Mouse (Mus musculus) megakaryocyte, embryonic 14.5 days (primary cell): Measurements from ENCODE around the gene Adamts15. TPM values are rescaled to one million over a fixed set of nuclear protein-coding genes. Genes with fewer than 3 reads are reported as not detected.

ENCODE experiments used
- H3K27me3 ChIP-seq: replicated peaks from 2 replicates; pipeline ENCODE3; 2012; ENCODE audit warnings: inconsistent platforms
- H3K36me3 ChIP-seq: replicated peaks from 2 replicates; pipeline ENCODE3; 2012; ENCODE audit warnings: low read length, inconsistent platforms, mixed read lengths
- H3K4me1 ChIP-seq: 2 replicates; pipeline ENCODE4 v1.6.1; 2012; ENCODE audit warnings: inconsistent platforms
- H3K4me3 ChIP-seq: replicated peaks from 2 replicates; pipeline ENCODE3; 2012; ENCODE audit warnings: moderate library complexity, mild to moderate bottlenecking, inconsistent platforms
- H3K9me3 ChIP-seq: 2 replicates; pipeline ENCODE4 v1.6.1; 2012; ENCODE audit warnings: inconsistent platforms
- FLI1 ChIP-seq: IDR thresholded peaks from 2 replicates; pipeline ENCODE4 v1.6.1; 2012; ENCODE audit warnings: low read length, inconsistent platforms, mixed read lengths
- GATA1 ChIP-seq: IDR thresholded peaks from 3 replicates; pipeline ENCODE4 v1.6.1; 2012; ENCODE audit warnings: mixed read lengths, low read length, inconsistent platforms, borderline replicate concordance
- polyA plus RNA-seq: library from polyadenylated mRNA; stranded (reverse); fragments of >175 nt; gene quantifications from 2 replicates; pipeline ENCODE4 v1.2.3, GENCODE M21; 2012; ENCODE audit warnings: low replicate concordance; ENCODE audit not compliant: insufficient read depth

The Adamts15 gene
- polyA plus RNA-seq, 1 experiment, result 0.07 TPM

DNA sequence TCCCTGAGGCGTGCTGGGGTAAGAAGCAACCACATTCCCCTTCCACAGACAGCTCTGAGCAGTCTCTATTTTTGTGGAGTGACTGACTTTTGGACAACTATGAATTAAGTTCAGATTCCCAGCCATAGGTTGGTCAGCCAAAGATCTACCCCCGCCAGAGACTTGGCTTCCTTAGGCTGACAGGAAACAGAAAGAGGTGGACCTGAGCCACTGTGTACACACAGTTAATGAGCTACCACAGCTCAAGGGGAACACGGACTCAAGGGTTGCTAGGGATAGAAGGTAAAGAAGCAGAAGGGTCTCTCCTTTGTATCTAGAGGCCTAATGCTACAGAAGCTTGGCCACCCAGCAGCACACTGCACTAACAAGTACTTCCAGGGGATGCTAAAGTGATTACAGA, 10.1 kb downstream of the Adamts15 start:
- Histone ChIP-seq H3K9me3 (no peaks in the 10 kb centered on the region), H3K36me3 (no peaks in the 10 kb centered on the region), H3K4me3 (no peak overlapping the region), H3K4me1 (no peaks in the 10 kb centered on the region), H3K27me3 (peaks cover 6% of the 10 kb centered on the region)
- TF ChIP-seq GATA1, result no peak
- no peak for TF ChIP-seq FLI1

- H3K9me3 ChIP-seq, result no peaks in the 10 kb centered on the region
- peaks cover 6% of the 10 kb centered on the region for H3K27me3 ChIP-seq
- H3K4me1 ChIP-seq, result no peaks in the 10 kb centered on the region
- no peak overlapping the region for H3K4me3 ChIP-seq
- H3K36me3 ChIP-seq, result no peaks in the 10 kb centered on the region
- TF ChIP-seq GATA1, result no peak
- TF ChIP-seq FLI1, result no peak
Measured at GRCm38 (mm10) chr9:30910491-30910890, 11.8 kb downstream of the Adamts15 start.

GRCm38 (mm10) chr9:30908973-30909372, 13.3 kb downstream of the Adamts15 start:
- H3K27me3 ChIP-seq, result peaks cover 4% of the 10 kb centered on the region
- H3K4me1 ChIP-seq, result no peaks in the 10 kb centered on the region
- no peaks in the 10 kb centered on the region for H3K9me3 ChIP-seq
- H3K4me3 ChIP-seq, result no peak overlapping the region
- no peaks in the 10 kb centered on the region for H3K36me3 ChIP-seq
- TF ChIP-seq GATA1 (no peak), FLI1 (no peak)

- no peaks in the 10 kb centered on the region for H3K4me1 ChIP-seq
- TF ChIP-seq GATA1, result no peak
- TF ChIP-seq FLI1, result no peak
- H3K9me3 ChIP-seq, result no peaks in the 10 kb centered on the region
- no peaks in the 10 kb centered on the region for H3K36me3 ChIP-seq
- peaks cover 4% of the 10 kb centered on the region for H3K27me3 ChIP-seq
- H3K4me3 ChIP-seq, result no peak overlapping the region
Measured at GRCm38 (mm10) chr9:30908296-30908690, 14.0 kb downstream of the Adamts15 start.

- Histone ChIP-seq H3K9me3 (no peaks in the 10 kb centered on the region), H3K4me1 (no peaks in the 10 kb centered on the region), H3K36me3 (no peaks in the 10 kb centered on the region), H3K4me3 (no peak overlapping the region), H3K27me3 (peaks cover 4% of the 10 kb centered on the region)
- no peak for TF ChIP-seq GATA1
- no peak for TF ChIP-seq FLI1
Measured at GRCm38 (mm10) chr9:30907677-30908295, 14.5 kb downstream of the Adamts15 start.

- no peak overlapping the region for H3K4me3 ChIP-seq
- no peaks in the 10 kb centered on the region for H3K4me1 ChIP-seq
- no peak for TF ChIP-seq GATA1
- no peak for TF ChIP-seq FLI1
- H3K27me3 ChIP-seq, result peaks cover 4% of the 10 kb centered on the region
- H3K36me3 ChIP-seq, result no peaks in the 10 kb centered on the region
- H3K9me3 ChIP-seq, result peaks cover 11% of the 10 kb centered on the region
Measured at GRCm38 (mm10) chr9:30906426-30906825, 15.8 kb downstream of the Adamts15 start.

GRCm38 (mm10) chr9:30905861-30906260, 16.4 kb downstream of the Adamts15 start:
- Histone ChIP-seq H3K27me3 (peaks cover 4% of the 10 kb centered on the region), H3K9me3 (peaks cover 17% of the 10 kb centered on the region), H3K36me3 (no peaks in the 10 kb centered on the region), H3K4me1 (no peaks in the 10 kb centered on the region), H3K4me3 (no peak overlapping the region)
- TF ChIP-seq FLI1 (no peak), GATA1 (no peak)

- Histone ChIP-seq H3K27me3 (no peaks in the 10 kb centered on the region), H3K36me3 (no peaks in the 10 kb centered on the region), H3K4me3 (no peak overlapping the region), H3K4me1 (no peaks in the 10 kb centered on the region), H3K9me3 (peaks cover 22% of the 10 kb centered on the region)
- TF ChIP-seq FLI1 (no peak), GATA1 (no peak)
Measured at GRCm38 (mm10) chr9:30903266-30903665, 19.0 kb downstream of the Adamts15 start.

DNA sequence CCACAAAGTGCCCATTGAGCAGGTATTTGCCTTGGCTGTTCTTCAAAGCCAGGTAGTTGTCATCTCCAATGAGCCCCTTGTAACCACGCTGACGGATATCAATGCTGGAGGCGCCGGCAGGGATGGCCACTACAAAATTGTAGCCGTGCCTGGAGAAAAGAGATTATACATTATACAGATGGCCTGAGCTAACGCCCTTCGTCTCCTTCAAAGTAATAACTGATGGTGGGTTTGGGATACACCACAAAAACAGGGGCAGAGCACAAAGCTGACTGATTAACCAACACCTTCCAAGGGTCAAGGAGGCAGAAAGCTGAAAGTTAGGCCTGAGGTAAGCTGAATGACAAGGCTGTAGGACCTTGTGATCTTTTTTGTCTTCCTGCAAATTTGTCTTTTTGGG, 19.6 kb downstream of the Adamts15 start:
- Histone ChIP-seq H3K9me3 (peaks cover 22% of the 10 kb centered on the region), H3K4me1 (no peaks in the 10 kb centered on the region), H3K4me3 (no peak overlapping the region), H3K27me3 (no peaks in the 10 kb centered on the region), H3K36me3 (no peaks in the 10 kb centered on the region)
- no peak for TF ChIP-seq GATA1
- no peak for TF ChIP-seq FLI1

- Histone ChIP-seq H3K36me3 (no peaks in the 10 kb centered on the region), H3K27me3 (no peaks in the 10 kb centered on the region), H3K4me3 (no peak overlapping the region), H3K4me1 (no peaks in the 10 kb centered on the region), H3K9me3 (peaks cover 22% of the 10 kb centered on the region)
- TF ChIP-seq GATA1 (no peak), FLI1 (no peak)
Measured at GRCm38 (mm10) chr9:30902152-30902551, 20.1 kb downstream of the Adamts15 start.

DNA sequence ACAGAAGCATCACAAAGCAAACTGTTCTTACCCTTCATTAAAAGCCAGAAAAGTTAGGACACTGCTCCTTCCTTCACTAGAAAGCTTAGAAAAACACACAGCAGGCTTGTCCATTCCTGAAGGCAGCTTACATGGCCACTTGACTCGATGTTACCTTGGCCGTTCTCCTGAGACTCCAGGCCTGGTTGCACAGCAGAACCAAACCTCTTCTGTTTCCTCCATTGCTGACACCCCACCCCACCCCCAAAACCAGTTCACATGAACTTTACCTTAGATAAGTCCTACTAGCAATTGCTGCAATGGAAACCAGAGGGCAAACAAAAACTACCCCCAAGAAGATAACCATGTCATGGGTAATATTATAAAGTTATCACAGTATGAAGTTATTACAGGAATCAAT, 25.1 kb downstream of the Adamts15 start:
- H3K9me3 ChIP-seq, result peaks cover 18% of the 10 kb centered on the region
- no peak for TF ChIP-seq FLI1
- TF ChIP-seq GATA1, result no peak
- no peak overlapping the region for H3K4me3 ChIP-seq
- H3K4me1 ChIP-seq, result no peaks in the 10 kb centered on the region
- H3K27me3 ChIP-seq, result no peaks in the 10 kb centered on the region
- H3K36me3 ChIP-seq, result no peaks in the 10 kb centered on the region
